Mouse (Mus musculus) stomach, postnatal 0 days (tissue): ENCODE data around the gene 6330409D20Rik.

Experiments used
- CTCF ChIP-seq: IDR thresholded peaks from 2 replicates; pipeline ENCODE4 v1.5.1; 2016; ENCODE audit warnings: antibody characterized with exemption, low read depth, mild to moderate bottlenecking, moderate library complexity
- EP300 ChIP-seq: optimal IDR thresholded peaks from 2 replicates; pipeline ENCODE3; 2016; ENCODE audit warnings: antibody characterized with exemption

DNA sequence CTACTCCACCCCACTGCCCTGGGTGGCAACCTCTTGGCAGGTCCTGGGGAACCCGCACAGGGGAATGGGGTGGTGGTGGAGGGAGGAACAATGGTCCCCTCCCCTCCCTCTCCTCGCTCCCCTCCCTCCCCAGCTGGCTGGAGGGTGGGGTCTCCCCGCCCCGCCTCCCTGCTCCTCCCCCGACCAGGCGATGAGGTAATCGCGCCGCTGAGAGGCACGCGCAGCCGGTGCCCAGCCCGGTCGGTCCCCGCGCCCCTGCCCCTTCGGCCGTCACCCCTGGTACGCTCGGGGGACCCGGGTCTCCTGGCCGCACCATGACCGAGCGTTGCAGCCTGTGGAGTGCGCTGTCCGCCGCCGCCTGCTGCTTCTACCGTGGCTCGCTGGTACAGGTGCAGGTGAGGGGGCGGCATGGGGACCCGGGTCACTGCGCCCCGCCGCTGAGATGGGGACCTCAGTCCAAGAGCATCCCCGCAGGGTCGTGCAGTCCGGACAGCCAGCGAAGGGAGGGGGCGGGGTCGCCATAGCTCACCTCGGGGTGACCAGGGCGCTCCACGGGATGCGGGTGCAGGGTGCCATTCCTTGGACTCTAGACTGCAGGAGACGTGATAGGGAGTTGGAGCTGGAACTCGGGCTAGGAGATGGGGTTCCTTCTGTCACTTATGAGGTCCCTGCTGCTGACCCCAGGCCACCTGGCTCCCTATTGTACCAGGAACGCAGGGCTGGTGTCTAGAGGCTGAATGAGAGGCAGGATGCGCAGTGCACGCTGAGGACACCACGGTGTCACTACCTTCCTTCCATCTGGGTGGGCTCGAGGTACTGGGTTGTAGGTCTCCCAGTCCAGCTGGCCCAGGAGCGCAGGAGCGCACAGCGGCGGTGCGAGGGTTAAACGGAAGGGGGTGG lies 707 bp upstream of the 6330409D20Rik start:
- TF ChIP-seq CTCF (no peak), EP300 (no peak)
